Mouse (Mus musculus) limb, embryonic 12.5 days (tissue): ENCODE results near the gene Tas1r1. TPM values are rescaled to one million over a fixed set of nuclear protein-coding genes. Genes with fewer than 3 reads are reported as not detected.

Experiments
- ATAC-seq: fragments of 200-750 bp; cut with Nextera tagmentation; 2 replicates; pipeline ENCODE4 v1.8.0; 2017; ENCODE audit warnings: low read depth, moderate TSS enrichment; ENCODE audit not compliant: insufficient number of reproducible peaks, insufficient read depth, low FRiP score, low TSS enrichment
- H3K27ac ChIP-seq: fragments of 300-500 bp; sonication (generic); 2 replicates; pipeline ENCODE4 v1.5.1; 2016; ENCODE audit warnings: mild to moderate bottlenecking, moderate library complexity
- H3K27me3 ChIP-seq: fragments of 300-500 bp; sonication (generic); 2 replicates; pipeline ENCODE4 v1.6.1; 2016; ENCODE audit warnings: mild to moderate bottlenecking, moderate library complexity
- H3K36me3 ChIP-seq: fragments of 300-500 bp; sonication (generic); 2 replicates; pipeline ENCODE4 v1.6.1; 2016; ENCODE audit warnings: mild to moderate bottlenecking, moderate library complexity
- H3K4me1 ChIP-seq: fragments of 300-500 bp; sonication (generic); replicated peaks from 2 replicates; pipeline ENCODE4 v1.6.1; 2016
- H3K4me2 ChIP-seq: fragments of 300-500 bp; sonication (generic); 2 replicates; pipeline ENCODE4 v1.6.1; 2016; ENCODE audit warnings: mild to moderate bottlenecking, moderate library complexity
- H3K4me3 ChIP-seq: fragments of 300-500 bp; sonication (generic); replicated peaks from 2 replicates; pipeline ENCODE4 v1.5.1; 2016; ENCODE audit warnings: mild to moderate bottlenecking
- H3K9ac ChIP-seq: fragments of 300-500 bp; sonication (generic); replicated peaks from 2 replicates; pipeline ENCODE4 v1.6.1; 2016; ENCODE audit warnings: mild to moderate bottlenecking, moderate library complexity
- H3K9me3 ChIP-seq: fragments of 300-500 bp; sonication (generic); 2 replicates; pipeline ENCODE4 v1.6.1; 2016; ENCODE audit warnings: mild to moderate bottlenecking, moderate library complexity
- WGBS: fragments of 180-500 bp; shearing (Covaris S2); methylation state at CpG from one replicate; pipeline ENCODE4 v1.1.7; 2016; 5-methylcytosine and 5-hydroxymethylcytosine counted together
- polyA plus RNA-seq: library from polyadenylated mRNA; unstranded; fragments of >200 nt; fragmentation: Nextera tagmentation; extraction: Ambion mirVana; gene quantifications from 2 replicates; pipeline ENCODE4 v1.2.1, GENCODE M21; 2016

Tas1r1 gene
- polyA plus RNA-seq, 1 experiment from 2014 or later: 1.1 TPM

- peak overlapping the region; percentile 97 for H3K9ac ChIP-seq
- ATAC-seq: no peak
- peaks cover 36% of the 10 kb centered on the region for H3K4me1 ChIP-seq
- peak overlapping the region; percentile 89 for H3K27ac ChIP-seq
- no peaks in the 10 kb centered on the region for H3K27me3 ChIP-seq
- peak overlapping the region; percentile 65 for H3K4me2 ChIP-seq
- H3K4me3 ChIP-seq: peak overlapping the region; percentile 98
- WGBS: 4% methylated on average over 13 of the region's 13 CpGs
- peaks cover 19% of the 10 kb centered on the region for H3K36me3 ChIP-seq
- no peaks in the 10 kb centered on the region for H3K9me3 ChIP-seq
Measured at GRCm38 (mm10) chr4:151996951-151997222, 41.5 kb downstream of the Tas1r1 start.

GRCm38 (mm10) chr4:151996173-151996950, 42.0 kb downstream of the Tas1r1 start, which contains the start of gene Phf13:
Gene Phf13, minus strand, starts transcription at chr4:151996258.
- H3K36me3 ChIP-seq: peaks cover 24% of the 10 kb centered on the region
- peak within 1 kb of the TSS; percentile 77 for H3K4me2 ChIP-seq
- H3K27ac ChIP-seq: peak within 1 kb of the TSS; percentile 89
- H3K4me3 ChIP-seq: peak within 1 kb of the TSS; percentile 98
- under 1% methylated on average over 88 of the region's 94 CpGs for WGBS
- no peaks in the 10 kb centered on the region for H3K27me3 ChIP-seq
- ATAC-seq: peak; percentile 96
- H3K4me1 ChIP-seq: peaks cover 36% of the 10 kb centered on the region
- H3K9me3 ChIP-seq: no peaks in the 10 kb centered on the region
- H3K9ac ChIP-seq: peak within 1 kb of the TSS; percentile 97

DNA sequence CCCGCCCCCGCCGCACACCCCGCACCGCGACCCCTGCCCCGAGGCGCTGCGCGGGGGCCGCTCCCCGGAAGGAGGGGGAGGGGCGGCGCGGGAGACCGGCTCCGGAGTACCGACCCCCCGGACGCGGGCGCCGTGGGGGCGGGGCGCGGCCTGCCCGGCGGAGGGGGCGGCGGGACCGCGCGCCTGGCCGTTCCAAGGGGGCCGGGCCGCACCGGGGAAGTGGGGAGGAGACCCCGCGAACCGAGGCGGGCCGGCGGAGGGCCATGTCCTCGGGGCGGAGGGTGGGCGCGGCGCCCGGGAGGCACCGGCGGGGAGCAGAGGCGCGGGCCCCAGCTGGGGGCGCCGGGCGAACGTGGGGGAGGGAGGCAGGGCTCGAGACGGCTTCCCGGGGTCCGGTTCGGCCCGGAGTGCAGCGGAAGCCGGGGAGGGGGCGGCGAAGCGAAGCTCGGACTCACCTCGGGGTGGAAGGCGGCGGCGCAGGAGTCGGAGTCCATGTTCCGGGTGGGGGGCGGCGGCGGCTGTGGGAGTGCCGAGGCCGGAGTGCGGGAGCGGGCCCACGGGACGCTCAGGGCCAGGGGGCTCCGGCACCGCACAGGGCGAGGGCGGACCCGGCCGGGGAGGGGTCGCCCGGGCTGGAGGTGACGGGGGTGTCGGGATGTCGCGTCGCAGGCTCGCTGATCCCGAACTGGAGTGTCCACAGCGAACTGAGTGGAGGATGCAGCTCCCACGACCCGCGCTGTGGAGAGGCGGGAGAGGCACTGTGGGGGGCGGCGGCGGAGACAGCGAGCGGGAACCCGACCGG, 42.8 kb downstream of the Tas1r1 start:
- Histone ChIP-seq H3K27ac (peak overlapping the region; percentile 87), H3K4me1 (peaks cover 30% of the 10 kb centered on the region), H3K4me3 (peak overlapping the region; percentile 98), H3K36me3 (peaks cover 32% of the 10 kb centered on the region), H3K9ac (peak overlapping the region; percentile 97), H3K9me3 (no peaks in the 10 kb centered on the region), H3K27me3 (no peaks in the 10 kb centered on the region), H3K4me2 (peak overlapping the region; percentile 77)
- ATAC-seq: peak; percentile 72
- under 1% methylated on average over 92 of the region's 111 CpGs for WGBS

DNA sequence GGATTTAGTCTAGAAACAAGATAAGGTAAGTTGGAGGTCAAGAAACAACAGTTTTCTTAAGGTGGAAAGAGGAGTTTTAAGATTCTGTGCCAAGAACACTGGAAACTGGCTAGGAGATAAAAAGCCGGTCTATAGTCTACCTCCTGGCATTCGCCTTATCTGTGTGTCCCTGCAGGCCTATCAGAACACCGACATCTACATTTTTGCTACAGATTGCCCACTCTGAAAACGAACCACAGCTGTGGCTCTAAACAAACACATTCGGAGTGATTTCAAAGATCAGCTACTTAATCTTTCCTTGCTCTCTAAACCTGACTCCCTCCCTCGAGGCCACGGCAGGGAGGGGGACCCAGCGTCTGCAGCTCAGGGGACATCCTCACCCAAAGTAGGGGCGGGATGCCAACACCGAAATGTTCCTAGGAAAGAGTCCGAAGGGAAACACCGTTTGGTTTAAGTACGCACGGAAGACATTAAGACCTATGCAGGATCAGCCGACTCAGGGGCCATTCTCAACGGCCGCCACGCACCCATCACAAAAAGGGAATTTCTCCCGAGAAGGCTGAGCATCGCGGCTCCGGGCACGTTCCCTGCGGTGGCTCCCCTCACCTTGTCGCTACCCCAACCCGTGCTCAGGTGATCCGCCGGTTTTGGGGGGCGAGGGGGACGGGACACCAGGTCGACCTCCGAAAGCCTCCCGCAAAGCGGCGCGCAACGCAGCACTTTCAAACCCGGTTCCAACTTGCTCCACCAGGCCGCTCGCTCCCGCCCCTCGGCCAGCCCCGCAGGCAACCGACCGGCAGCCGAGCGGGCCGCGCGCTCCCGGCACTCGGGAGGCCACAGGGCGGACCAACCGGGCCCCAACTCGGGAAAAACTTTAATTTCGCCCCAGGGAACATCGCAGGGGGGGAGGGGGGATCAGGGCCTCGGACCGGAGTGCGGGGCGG, 43.9 kb downstream of the Tas1r1 start:
- Histone ChIP-seq H3K27ac (peak overlapping the region; percentile 87), H3K9ac (peak overlapping the region; percentile 97), H3K4me2 (peak overlapping the region; percentile 77), H3K9me3 (no peaks in the 10 kb centered on the region), H3K4me1 (peaks cover 26% of the 10 kb centered on the region), H3K27me3 (no peaks in the 10 kb centered on the region), H3K36me3 (peaks cover 42% of the 10 kb centered on the region), H3K4me3 (peak overlapping the region; percentile 98)
- 2% methylated on average over 60 of the region's 61 CpGs for WGBS
- ATAC-seq: no peak

DNA sequence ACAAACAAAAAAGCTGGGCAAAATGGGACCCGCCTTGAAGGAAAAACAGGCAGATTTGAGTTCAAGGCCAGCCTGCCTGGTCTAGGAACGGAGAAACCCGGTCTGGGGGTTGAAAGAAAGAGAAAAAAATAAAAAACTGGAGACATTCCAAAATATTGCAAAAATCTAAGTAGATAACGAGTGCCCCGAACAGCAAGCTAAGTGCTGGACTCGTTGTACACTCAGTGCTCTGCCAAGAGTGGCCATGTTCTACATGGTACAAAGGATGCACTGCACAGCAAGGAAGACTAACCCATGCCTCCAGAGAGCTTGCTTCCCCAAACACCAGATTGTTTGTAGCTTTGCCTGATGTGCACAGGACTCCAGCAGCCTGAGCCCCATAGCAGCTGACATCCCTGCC, 45.3 kb downstream of the Tas1r1 start:
- peak overlapping the region; percentile 77; the same call in 1 of the 2 replicates for H3K4me2 ChIP-seq
- H3K9ac ChIP-seq: no peak overlapping the region
- ATAC-seq: no peak
- peaks cover 33% of the 10 kb centered on the region for H3K4me1 ChIP-seq
- peaks cover 46% of the 10 kb centered on the region for H3K36me3 ChIP-seq
- H3K27me3 ChIP-seq: no peaks in the 10 kb centered on the region
- no peaks in the 10 kb centered on the region for H3K9me3 ChIP-seq
- no peak overlapping the region for H3K27ac ChIP-seq
- no peak overlapping the region for H3K4me3 ChIP-seq
- 89% methylated on average over 6 of the region's 6 CpGs for WGBS

GRCm38 (mm10) chr4:151992091-151992490, 46.3 kb downstream of the Tas1r1 start:
- H3K27ac ChIP-seq: no peak overlapping the region
- WGBS: 91% methylated on average over 9 of the region's 9 CpGs

DNA sequence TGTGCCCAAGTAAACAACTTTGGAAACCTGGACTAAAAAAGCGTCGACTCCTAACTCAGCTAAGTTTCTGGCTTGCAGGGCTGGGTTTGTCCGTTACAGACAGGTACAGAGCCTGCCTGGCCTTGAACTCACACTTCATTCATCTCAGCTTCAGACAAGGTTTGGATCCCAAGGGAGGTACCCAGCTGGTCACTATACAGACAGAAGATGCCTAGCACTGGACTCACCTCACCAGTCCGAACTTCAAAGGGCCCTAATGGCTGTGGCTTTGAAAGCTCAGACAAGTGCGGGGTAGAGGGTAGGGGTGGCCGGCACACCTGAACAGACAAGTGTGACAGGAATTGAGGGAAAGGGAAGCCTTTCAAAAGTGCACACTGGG, 49.3 kb downstream of the Tas1r1 start:
- peak overlapping the region; percentile 93 for H3K9ac ChIP-seq
- H3K27ac ChIP-seq: peak overlapping the region; percentile 94
- WGBS: 29% methylated on average over 6 of the region's 6 CpGs
- H3K9me3 ChIP-seq: no peaks in the 10 kb centered on the region
- peaks cover 45% of the 10 kb centered on the region for H3K4me1 ChIP-seq
- H3K27me3 ChIP-seq: no peaks in the 10 kb centered on the region
- peaks cover 66% of the 10 kb centered on the region for H3K36me3 ChIP-seq
- H3K4me2 ChIP-seq: peak overlapping the region; percentile 77
- ATAC-seq: peak; percentile 2; the same call in 1 of the 2 replicates
- peak overlapping the region; percentile 89 for H3K4me3 ChIP-seq

More at GRCm38 (mm10) chr4:151992091-151992490, 46.3 kb downstream of the Tas1r1 start:
- Histone ChIP-seq H3K4me3 (no peak overlapping the region), H3K27me3 (no peaks in the 10 kb centered on the region), H3K9me3 (no peaks in the 10 kb centered on the region), H3K4me1 (peaks cover 34% of the 10 kb centered on the region), H3K36me3 (peaks cover 46% of the 10 kb centered on the region), H3K4me2 (no peak overlapping the region), H3K9ac (no peak overlapping the region)
- no peak for ATAC-seq

- Histone ChIP-seq H3K27me3 (no peaks in the 10 kb centered on the region), H3K9ac (peak within 1 kb of the TSS; percentile 93), H3K4me2 (peak within 1 kb of the TSS; percentile 77), H3K36me3 (peaks cover 68% of the 10 kb centered on the region), H3K27ac (peak within 1 kb of the TSS; percentile 94), H3K4me1 (peaks cover 45% of the 10 kb centered on the region), H3K9me3 (no peaks in the 10 kb centered on the region), H3K4me3 (peak within 1 kb of the TSS; percentile 89)
- peak; percentile 70 for ATAC-seq
- 1% methylated on average over 54 of the region's 54 CpGs for WGBS
Measured at GRCm38 (mm10) chr4:151988342-151989109, 49.8 kb downstream of the Tas1r1 start, which contains the start of gene Thap3. Gene Thap3, minus strand, starts transcription at chr4:151988997.

DNA sequence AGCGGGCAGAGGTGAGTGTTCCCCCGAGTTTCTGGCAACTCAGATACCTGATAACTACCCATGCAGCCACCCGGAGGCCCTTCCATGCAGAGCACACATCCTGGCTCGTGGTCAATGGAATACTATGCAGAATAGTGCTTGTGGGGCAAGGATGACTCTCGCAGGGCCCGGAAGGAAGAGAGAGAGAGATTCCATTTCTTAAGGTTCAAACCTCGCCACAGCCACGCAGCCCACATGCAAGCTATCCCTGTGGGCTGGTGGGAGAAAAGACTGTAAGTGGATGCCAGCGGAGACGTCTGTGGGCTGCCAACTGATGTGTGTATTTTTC, 50.4 kb downstream of the Tas1r1 start:
- Histone ChIP-seq H3K27ac (peak overlapping the region; percentile 94), H3K4me1 (peaks cover 44% of the 10 kb centered on the region), H3K4me3 (peak overlapping the region; percentile 89), H3K36me3 (peaks cover 69% of the 10 kb centered on the region), H3K9me3 (no peaks in the 10 kb centered on the region), H3K9ac (peak overlapping the region; percentile 93), H3K27me3 (no peaks in the 10 kb centered on the region), H3K4me2 (peak overlapping the region; percentile 77)
- no peak for ATAC-seq
- WGBS: 29% methylated on average over 10 of the region's 10 CpGs

DNA sequence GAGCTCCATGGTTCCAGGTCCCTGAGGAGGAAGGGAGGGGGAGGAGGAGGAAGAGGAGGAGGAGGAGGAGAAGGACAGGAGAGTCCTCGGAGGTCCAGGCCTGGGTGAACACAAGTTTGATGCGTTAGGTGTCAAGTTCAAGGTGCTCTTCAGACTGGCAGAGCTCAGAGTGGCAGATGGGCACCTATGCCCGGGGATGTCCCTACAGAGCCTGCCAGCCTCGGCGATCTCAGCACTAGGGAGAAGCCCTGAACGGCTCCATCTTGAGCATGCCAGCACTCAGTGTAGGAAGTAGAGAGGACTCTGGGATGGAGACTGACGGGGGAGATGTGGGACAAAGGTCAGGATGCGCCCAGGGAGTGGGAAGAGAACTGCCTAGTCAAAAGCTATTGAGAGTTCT, 51.7 kb downstream of the Tas1r1 start:
- H3K27me3 ChIP-seq: no peaks in the 10 kb centered on the region
- 0 out of 2 replicates have a peak overlapping the region, but pooled peaks have one; percentile 77 for H3K4me2 ChIP-seq
- H3K36me3 ChIP-seq: peaks cover 64% of the 10 kb centered on the region
- no peak overlapping the region for H3K27ac ChIP-seq
- no peak for ATAC-seq
- WGBS: 64% methylated on average over 8 of the region's 8 CpGs
- 0 out of 2 replicates have a peak overlapping the region, but pooled peaks have one; percentile 6 for H3K4me3 ChIP-seq
- no peaks in the 10 kb centered on the region for H3K9me3 ChIP-seq
- H3K4me1 ChIP-seq: peaks cover 47% of the 10 kb centered on the region
- peak overlapping the region; percentile 18; the same call in 1 of the 2 replicates for H3K9ac ChIP-seq
